Mouse (Mus musculus) lung, postnatal 25 days (tissue): Measurements from ENCODE around the gene Chd9.
A peak's percentile ranks its signal among the peaks of the same experiment; 100 is the strongest.
"Not testable (repeated sequence)": the region's sequence is repeated elsewhere in the genome, so short reads cannot be mapped to it uniquely, and the experiment has no call there.

Source experiments
- DNase-seq: peaks from one replicate; pipeline ENCODE4 v3.0.0; 2022; ENCODE audit warnings: low spot score

The Chd9 gene

DNA sequence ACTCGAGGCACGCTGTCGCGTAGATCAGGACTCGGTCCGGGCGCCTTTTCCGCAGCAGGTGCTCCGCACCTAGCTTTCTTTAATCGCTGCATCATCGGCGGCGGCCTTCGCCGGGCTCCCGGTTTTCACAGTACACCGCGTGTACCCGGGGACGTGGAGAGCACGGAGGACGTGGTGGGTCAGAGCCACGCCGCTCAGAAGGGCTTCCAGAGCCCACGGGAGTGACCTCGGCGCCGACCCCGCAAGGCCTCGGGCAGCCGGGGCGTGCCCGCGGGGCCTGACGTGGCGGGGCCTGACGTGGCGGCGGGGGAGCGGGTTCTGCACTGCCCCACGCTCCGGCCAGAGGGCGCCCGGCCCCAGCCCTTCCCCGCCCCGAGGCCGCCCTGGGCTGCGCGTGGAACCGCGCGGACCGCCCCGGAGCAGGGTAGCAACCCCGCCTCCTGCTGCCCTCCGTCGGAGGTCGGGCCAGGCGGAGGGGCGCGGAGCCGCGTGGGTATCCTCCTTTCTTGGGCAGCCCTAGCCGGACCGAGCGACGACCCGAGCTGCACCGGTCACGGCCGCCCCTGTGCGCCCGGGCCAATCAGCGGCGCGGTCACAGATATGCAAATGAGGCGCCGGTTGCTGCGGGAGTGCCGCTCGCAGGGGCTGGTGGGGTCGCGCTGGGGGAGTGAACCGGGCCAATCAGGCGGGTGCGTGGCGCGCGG lies 79.8 kb downstream of the Chd9 start:
- peak; percentile 97 for DNase-seq

DNA sequence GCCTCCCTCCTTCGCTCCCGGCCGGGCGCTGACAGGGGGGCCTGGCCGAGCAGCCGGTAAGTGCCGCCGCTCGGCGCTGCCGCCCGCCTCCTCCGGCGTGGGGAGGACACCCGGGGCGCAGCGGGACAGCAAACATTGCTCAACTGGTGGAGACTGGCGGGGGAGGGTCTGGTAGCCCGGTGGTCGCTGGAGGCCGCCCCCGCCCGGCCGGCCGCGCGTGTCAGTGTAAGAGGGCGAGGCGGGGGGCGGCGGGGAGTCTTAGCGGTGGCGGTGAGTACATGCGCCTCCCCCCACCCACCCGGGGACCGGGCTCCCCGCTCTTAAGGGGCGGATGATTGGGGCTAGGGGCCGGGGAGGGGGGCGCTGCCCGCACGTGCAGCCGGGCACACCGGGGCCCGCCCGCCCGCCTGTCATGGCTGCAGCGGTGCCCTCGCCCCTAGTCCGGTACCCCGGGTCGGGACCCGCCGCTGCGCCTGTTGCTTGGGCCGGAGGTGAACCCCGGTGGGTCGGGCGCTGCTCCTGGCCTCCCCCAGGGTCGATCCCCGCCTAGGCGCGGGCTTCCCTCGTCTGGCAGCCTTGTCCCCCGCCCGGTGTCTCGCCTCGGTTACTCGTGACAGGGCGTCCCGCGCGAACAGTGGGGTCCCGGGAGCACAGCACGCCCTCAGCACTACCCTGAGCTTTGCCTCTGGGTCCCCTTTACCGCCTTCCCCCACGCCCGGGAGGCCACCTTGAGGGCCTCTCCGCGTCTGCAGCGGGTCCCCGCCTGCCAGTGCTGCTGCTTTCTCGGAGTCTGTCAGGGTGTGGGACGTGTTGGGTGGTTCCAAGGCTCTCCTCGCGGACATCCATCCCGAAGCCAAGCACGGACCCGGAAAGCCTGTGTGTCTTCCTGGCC lies 80.7 kb downstream of the Chd9 start:
- DNase-seq = peak; percentile 65

DNA sequence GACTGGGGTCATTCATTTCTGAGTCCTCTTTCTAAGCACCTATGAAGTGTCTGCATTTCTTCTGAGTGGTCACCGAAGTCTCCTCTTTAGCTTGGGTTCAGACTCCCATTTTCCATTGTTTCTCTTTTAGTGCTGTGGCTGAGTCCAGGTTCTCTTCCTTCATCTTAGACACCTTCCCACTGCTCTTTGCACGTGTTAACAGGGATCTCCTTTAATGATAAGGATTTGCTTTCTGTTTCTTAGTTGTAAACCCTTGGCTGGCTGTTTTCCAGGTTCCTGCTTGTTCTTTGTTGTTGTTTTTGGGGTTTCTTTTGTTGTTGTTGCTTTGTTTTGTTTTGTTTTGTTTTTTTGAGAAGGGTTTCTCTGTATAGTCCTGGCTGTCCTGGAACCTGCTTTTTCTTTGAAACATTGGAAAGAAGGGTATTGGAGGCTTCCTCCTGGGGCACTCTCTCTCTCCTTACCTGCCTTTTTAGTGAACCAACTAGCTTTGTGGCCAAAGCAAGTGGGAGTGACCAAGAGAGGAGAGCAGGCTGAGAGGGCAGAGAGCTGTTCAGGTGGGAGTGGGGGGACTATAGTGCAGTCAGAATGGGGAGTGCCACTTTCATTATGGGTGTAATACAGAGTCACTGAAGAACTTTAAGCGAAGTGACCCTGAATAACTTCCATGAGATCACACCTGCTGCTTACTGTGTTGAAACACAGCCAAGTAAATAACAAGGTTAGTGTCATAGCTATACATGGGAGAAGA lies 95.2 kb downstream of the Chd9 start:
- no peak for DNase-seq

DNA sequence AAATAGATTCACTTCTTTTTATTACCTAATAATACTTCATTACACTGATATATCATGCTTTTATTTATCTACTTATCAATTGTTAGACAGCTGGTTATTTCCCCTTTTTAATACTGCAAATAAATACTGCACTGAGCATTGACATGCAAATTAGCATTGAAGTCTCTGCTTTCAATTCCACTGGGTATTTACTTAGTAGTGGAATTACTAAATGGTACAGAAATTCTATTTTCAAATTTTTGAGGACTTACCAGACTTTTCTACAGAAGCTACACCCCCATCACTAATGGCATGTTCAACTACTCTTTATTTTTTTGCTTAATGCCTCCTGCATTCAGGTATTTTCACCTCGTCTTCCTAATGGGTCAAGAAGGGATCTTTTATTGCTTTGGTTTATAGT lies 100.3 kb downstream of the Chd9 start:
- DNase-seq = no peak

DNA sequence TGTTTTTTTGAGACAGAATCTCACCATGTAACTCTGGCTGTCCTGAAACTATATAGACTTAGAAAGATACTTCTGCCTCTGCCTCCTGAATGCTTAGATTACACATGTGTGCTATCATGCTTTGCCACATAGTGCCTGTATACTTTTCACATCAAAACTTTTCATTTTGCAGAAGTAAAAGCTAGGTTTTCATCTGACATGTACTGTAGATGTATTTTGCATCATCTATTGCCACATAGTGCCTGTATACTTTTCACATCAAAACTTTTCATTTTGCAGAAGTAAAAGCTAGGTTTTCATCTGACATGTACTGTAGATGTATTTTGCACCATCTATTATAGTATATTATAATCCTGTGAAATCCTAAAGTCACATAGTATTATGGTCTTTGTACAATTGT lies 102.0 kb downstream of the Chd9 start:
- not testable (repeated sequence) for DNase-seq

DNA sequence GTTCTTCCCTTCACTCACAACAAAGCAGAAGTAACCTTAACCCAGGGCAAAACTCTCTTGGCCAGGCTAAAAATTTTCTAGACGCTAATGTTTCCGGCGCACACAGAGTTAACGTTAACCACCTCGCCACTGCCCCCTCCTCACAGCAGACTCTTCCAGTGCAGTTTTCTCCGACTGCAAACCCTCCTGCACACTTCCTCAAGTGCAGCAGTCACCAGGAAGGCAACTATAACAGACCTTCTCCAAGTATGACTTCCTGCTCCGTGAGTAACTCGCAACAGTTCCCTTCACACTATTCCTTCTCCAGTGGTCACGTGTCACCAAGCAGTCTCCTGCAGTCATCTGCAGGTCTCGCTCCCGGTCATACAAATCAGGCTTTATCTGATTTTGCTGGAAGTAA lies 104.8 kb downstream of the Chd9 start:
- DNase-seq = no peak

- no peak for DNase-seq
These were observed 106.6 kb downstream of the Chd9 start for GRCm38 (mm10) chr8:90934786-90935185.

GRCm38 (mm10) chr8:90936840-90937239 lies 108.7 kb downstream of the Chd9 start:
- DNase-seq = peak; percentile 54

DNA sequence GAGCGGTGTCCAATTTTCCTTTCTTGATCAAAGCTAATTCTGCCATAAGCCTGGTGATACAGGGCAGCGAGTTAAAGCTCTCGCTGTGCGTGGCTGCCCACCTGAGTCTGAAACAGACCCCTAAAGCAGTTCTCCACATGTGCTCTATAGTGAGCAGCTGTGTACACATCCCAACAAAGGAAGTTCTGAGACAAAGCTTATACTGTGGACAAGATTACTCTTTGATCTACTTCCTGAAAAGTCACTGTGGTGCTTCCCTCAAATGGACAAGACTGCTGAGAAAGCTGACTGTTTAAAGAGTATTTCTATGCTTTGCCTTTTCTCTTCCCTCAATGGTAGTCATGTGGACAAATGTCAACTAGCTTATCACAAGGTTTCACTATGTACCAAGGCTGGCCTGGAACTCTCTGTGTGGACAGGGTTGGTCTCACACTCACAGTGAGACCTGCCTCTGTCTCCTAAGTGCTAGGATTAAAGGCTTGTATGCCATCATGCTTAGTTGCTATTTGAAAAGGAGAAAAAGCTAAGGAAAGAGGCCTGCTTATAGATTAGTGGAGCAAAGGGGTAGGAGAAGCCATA lies 110.3 kb downstream of the Chd9 start:
- no peak for DNase-seq

DNA sequence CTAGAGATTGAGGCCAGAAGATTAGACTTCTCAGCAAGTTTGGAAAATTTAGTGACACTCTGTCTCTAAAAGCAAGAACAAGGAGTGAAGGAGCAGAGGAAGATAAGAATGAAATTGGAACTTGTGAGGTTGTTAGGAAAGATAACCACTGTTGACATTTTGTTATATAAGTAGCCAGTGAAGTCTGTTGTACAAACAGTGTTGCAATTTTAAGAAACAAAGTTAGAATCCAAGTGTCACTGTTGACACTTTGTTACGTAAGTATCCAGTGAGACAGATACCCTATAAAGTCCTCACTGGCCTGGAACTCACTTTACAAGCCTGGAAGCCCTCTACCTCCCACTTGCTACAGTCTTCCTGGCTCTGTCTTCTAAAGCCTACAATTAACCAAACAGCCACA lies 111.7 kb downstream of the Chd9 start:
- DNase-seq = peak; percentile 30

DNA sequence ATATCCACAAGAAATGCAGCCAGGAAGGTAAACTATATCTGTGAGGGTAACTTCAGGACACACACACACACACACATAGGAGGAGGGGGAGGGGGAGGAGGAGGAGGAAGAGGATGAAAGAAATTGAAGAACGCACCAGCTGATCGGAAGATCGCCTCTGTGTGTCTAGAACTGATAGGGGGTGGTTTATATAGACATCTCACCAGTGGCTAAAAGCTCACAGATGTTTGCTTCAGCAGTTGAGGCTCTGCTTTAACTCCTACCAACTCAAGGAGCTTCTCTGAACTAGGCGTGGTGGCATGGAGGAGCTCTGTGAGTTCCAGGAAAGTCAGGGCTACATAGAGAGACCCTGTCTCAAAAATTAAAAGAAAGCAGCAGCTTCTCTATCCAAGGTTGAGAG lies 115.6 kb downstream of the Chd9 start:
- DNase-seq = no peak

DNA sequence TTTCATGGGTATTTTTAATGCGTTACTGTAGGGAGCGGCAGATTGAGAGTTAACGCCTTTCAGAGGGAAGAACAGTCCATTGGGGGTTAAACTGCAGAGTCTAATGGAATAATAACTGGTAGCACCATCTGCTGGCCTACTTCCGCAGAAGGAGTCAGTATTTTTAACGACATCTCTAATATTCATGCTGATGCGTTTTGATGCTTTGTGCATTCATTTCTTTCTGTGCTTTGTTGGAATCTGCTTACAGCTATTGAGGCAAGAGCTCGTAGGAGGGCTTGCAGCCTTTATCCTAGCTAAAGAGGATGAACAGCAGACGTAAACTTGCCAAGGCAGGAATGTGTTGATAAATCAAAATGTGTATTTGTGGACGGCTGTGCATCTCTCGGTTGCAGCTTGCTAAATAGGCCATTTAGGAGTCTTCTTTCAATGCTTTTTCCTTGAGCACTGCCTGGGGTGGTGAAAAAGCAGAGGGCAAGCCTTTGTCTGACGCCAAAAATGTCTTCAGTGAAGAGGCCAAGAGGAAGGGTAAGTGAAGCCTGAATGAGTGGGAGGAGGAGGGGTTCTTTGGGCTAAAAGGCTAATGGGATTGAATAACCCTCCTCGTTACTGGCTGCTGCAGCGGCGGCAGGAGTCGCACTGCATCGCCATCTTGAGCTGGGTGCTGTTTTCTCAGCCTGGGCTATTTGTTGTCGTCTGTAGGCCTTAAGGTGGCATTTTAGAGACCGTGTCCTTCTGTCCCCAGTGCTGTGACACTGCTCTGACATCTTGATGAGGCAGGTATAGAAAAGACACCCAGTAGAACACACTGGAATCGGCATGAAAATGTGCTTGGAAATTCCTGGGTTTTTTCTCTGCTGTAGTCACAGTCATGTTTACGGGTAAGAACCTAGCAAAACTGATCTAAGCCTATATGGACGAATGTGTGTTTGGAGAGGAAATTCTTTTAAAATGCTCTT lies 126.9 kb downstream of the Chd9 start:
- peak; percentile 73 for DNase-seq

DNA sequence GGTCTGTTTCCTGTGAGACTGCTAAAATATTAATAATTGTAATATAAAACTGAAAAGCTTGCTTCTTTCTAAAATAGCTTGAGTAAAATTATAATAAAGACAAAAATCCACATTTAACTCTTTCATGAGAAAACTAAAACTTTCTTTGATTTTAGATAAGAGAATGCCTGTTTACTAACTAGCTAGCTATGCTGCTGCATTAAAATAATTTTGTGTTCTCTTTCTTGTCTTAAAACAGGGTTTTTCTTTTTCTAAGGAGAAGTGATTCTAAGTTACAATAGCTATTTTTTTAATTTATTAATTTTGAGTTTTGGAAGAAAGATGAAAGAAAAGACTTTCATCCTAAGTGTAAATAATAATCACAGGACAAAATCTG lies 127.6 kb downstream of the Chd9 start:
- no peak for DNase-seq

- no peak for DNase-seq
These were observed 128.2 kb downstream of the Chd9 start for GRCm38 (mm10) chr8:90956390-90956789.

- no peak for DNase-seq
These were observed 129.6 kb downstream of the Chd9 start for GRCm38 (mm10) chr8:90957711-90958110.

- DNase-seq = no peak
These were observed 131.6 kb downstream of the Chd9 start for GRCm38 (mm10) chr8:90959721-90960120.

- DNase-seq = peak; percentile 10
These were observed 133.5 kb downstream of the Chd9 start for GRCm38 (mm10) chr8:90961603-90962002.

DNA sequence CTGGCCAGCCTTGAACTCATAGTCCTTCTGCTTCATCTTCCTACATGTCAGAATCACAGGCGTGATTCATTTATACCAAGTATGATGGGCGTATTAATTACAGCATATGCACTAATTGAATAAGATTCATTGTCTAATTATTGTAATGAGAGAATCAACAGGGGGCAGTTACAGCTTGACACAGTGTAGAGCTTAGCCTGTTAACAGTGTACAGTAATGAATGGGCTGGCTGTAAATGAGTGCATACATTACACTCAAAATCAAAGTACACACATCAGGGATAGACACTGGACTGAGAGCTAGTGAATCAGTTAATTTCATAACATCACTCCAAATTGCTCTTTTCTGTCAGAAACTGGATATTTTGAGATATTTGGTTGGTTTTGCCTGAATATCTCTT lies 135.9 kb downstream of the Chd9 start:
- no peak for DNase-seq

- DNase-seq = no peak
These were observed 137.5 kb downstream of the Chd9 start for GRCm38 (mm10) chr8:90965467-90966170.

GRCm38 (mm10) chr8:90968307-90968706 lies 140.2 kb downstream of the Chd9 start:
- no peak for DNase-seq

DNA sequence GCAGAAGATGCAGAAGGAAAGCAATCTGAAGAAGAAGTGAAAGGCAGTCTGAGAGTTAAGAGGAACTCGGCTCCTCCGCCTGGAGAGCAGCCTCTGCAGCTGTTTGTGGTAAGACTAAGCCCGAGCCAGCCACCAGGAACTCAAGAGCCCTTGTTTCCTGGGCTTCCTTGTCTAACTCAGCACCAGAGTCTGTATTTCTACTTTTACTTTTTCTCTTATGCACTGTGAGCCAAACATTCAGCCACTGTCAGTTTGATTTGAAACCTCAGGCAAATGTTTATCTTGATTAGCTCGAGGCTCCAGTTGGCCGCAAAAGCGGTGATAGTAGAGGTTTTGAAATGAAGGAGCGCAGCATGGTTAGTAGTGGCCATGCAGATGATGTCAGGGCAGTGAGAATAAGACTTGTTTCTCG lies 148.8 kb downstream of the Chd9 start:
- peak; percentile 38 for DNase-seq
